Mouse (Mus musculus) CD4-positive, CD25-positive, alpha-beta regulatory T cell, adult 4 months (primary cell): Measurements from ENCODE around the gene Mblac2. TPM values are rescaled to one million over a fixed set of nuclear protein-coding genes. Genes with fewer than 3 reads are reported as not detected.
"Not testable (repeated sequence)": the region's sequence is repeated elsewhere in the genome, so short reads cannot be mapped to it uniquely, and the experiment has no call there.

Experiments used
- ATAC-seq: one replicate; pipeline ENCODE4 v1.8.0; 2017
- polyA plus RNA-seq, 2 experiments: library from polyadenylated mRNA; unstranded; fragments of 100-300 nt; shearing (Covaris generic); gene quantifications; one replicate each; pipeline ENCODE4 v1.2.1; 2017

Mblac2 gene
- polyA plus RNA-seq, result 10 to 100 TPM in 1 of 2 experiments, 1 to 10 TPM in 1; 9.6 to 14.8 TPM

DNA sequence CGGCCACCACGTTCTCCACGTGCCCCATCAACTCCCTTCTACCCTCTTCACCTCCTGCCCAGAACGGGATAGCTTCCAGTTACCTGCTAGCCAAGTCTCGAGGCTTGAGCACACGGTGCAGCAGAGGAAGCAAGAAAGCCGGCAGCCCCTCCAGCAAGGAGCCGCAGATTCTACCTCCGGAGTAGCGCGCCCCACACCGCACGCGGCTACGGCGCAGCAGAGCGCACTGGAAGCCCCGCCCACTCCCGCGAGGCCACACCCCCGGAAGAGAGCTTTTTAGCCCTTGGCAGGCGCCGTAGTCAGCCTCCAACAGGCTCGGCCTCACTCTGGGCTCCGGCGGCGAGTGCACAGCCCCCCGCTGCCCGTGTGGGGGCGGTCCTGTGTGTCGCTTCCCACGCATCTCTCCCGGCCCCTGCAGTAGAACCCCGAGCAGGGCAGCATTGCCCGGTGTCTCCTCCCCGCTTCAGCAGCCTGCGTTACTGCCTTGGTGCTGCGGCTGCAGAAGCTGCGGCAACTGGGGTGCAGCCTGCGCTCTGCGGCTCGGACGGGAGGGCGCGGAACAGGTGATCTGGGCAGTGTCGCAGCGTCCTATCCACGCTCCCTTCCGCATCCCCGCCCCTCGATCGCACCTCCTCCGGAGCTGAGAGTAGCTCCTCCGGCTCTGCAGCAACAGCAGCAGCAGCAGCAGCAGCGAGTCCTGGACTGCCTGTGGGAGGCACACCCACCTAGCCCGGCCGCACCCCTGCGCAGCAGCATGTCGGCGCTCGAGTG lies at the start of gene Mblac2, which contains the start of gene Polr3g:
Gene Mblac2 (plus strand): TSS at position 567 of the 771 bp plus-strand sequence.
Gene Polr3g (minus strand): TSS at position 239 of the 771 bp plus-strand sequence.
- peak; percentile 86 for ATAC-seq

- no peak for ATAC-seq
These were observed 47.4 kb upstream of the Mblac2 start for GRCm38 (mm10) chr13:81663566-81664330.

GRCm38 (mm10) chr13:81664331-81664698 lies 46.8 kb upstream of the Mblac2 start:
- no peak for ATAC-seq

GRCm38 (mm10) chr13:81667713-81668112 lies 43.4 kb upstream of the Mblac2 start:
- ATAC-seq, result no peak

DNA sequence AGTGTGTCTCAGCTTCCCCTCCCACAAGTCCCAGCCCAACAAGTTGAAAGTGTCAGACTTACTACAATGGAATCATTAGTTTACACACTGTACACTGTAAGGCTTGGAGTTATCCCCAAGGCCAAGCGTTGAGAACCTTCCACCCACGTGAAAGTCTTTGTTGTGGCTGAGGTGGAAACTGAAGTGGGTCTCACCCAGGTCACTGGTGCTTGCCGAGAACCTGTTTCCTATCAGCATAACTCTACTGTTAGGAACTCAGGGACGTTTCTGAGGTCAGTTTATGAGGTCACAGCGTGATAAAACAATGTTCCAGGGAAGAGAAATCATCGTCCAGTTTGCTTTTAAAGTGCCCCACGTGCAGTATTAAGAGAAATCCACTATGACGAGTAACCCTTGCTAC lies 35.8 kb upstream of the Mblac2 start:
- no peak for ATAC-seq

DNA sequence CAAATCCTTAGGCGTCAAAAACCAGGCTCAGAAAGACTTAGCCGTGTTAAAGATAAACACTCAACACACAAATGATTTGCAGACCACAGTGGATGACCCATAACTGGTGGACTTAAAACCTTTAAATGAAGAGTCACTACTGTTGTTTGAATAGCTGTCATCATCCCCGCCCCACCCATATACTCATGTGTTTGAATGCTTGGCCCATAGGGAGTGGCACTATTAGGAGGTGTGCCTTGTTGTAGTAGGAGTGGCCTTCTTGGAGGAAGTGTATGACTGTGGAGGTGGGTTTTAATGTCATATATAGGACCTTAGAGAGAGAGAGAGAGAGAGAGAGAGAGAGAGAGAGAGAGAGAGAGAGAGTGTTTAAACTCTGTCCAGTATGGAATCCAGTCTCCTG lies 28.0 kb upstream of the Mblac2 start:
- no peak for ATAC-seq

DNA sequence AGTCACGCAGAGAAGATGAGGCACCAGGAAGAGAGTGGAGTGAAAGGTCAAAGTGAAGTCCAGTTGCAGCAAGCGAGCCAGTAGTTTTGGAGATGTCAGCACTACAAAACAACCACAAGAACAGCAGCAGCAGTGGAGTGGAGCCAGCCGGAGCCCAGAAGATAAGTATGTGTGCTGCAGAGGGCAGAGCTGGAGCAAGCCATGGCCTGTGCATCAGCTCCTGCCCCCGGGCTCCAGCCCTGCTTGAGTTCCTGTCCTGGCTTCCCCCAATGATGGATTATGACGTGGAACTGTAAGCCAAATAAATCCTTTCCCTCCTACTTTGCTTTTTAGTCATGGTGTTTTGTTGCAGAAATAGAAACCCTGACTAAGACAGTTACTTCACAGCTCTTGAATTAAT lies 26.9 kb upstream of the Mblac2 start:
- no peak for ATAC-seq

DNA sequence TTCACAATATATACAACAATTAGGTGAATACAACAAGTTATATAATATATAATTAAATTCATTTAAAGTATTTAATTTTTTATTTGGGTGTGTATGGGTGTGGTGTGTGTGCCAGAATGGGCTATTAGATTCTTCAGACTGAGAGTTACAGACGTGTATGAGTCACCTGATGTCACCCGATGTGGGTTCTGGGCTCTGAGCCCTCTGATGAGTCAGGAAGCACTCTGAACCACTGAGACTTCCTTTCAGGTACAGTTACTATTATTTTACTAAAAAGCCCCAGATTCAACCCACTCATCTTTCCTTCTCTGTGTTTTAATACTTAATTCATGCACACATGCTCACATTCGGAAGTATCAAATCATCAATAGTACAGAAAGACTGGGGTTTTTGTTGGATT lies 26.3 kb upstream of the Mblac2 start:
- peak; percentile 95 for ATAC-seq

- ATAC-seq, result no peak
These were observed 21.6 kb upstream of the Mblac2 start for GRCm38 (mm10) chr13:81689587-81689986.

DNA sequence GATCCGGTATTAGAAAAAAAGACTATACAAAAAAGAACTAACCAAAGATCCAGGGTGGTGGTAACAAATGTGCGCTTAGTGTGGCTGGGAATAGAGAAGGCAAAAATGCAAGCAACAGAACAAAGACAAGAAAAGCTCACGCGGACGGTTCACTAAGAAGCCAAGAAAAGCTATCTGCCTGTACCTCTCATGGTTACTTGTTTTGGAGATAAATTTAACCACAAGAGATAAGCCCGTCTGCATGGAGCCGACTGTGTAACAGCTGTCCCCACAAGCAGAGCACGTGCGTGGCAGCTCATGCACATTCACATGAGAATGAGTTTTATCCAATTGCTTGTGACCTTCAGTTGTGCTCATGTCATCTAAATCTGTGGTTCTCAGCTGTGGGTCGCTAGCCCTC lies 20.7 kb upstream of the Mblac2 start:
- ATAC-seq, result no peak

GRCm38 (mm10) chr13:81691606-81692005 lies 19.5 kb upstream of the Mblac2 start:
- no peak for ATAC-seq

DNA sequence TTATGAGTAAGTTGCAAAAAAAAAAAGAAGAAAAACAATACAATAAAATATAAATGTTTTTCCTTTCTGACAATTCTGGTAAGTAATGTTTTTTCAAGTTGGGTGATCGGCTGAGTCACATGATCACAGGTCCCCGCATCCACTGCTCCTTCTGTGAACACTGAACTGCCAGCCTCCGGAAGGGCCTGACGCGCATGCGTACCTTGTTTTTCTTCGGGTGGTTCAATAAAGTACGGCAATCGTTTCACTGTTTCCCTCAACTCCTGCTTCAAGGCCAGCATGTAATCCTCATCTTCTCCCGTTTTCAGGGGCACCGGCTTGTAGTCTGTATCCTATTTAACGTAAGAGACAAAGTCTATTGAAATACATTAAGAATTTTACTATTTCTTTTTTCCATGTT lies 16.7 kb upstream of the Mblac2 start:
- no peak for ATAC-seq

GRCm38 (mm10) chr13:81703148-81703547 lies 8.0 kb upstream of the Mblac2 start:
- no peak for ATAC-seq

DNA sequence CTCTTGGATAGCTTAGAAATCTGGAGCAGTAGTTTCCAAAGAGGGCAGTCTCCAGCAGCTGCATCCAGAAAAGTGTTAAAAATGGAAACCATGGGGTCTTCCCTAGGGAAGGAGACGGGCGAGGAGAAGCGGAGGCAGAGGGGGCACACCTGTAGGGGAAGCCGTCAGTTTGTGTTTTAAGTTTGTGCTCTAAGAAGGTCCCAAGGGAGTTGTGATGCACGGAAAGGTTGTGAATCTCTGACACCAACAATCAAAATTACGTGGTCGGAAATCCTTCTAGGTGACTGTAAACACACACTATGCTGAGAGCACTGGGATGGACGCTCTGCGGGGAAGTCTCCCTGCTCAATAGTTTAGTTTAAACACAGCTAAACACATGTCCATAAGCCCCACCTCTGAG lies 7.5 kb upstream of the Mblac2 start:
- ATAC-seq, result no peak

GRCm38 (mm10) chr13:81706311-81706710 lies 4.8 kb upstream of the Mblac2 start:
- ATAC-seq, result no peak

- ATAC-seq, result no peak
These were observed 1.3 kb upstream of the Mblac2 start for GRCm38 (mm10) chr13:81709805-81710204.

- ATAC-seq, result peak; percentile 0
These were observed 875 bp upstream of the Mblac2 start for GRCm38 (mm10) chr13:81710266-81710665.

- peak; percentile 2 for ATAC-seq
These were observed 618 bp downstream of the Mblac2 start for GRCm38 (mm10) chr13:81711546-81712371.

DNA sequence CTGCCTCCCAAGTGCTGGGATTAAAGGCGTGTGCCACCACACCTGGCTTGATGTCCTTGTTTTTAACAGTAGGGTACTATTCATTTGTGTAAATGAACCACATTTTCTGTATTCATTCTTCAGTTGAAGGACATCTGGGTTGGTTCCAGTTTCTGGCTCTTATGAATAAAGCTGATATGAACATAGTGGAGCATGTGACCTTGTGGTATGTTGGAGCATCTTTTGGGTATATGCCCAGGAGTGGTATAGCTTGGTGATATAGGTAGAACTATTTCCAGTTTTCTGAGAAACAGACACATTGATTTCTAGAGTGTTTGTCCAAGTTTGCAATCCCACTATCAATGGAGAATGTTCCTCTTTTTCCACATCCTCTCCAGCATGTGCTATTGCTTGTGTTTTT lies 2.8 kb downstream of the Mblac2 start:
- ATAC-seq, result no peak

DNA sequence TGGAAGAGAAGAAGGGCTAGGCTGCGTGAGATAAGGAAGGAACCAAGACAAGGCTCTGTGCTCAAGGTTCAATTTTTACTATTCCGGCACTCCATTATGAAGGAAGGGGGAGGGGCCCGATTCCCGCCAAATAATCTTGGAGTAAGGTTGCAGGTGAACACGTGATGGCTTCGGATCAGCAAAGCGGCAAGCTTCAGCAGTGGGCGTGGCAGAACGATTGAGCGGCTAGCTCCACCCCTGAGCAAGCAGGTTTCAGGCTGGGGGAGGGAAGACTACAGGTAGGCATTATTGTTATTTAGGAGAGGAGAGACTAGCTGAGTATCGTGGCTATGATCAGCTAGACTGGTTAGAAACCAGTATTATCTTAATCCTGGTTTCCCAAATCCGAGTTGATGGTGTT lies 17.0 kb downstream of the Mblac2 start:
- not testable (repeated sequence) for ATAC-seq

- no peak for ATAC-seq
These were observed 18.0 kb downstream of the Mblac2 start for GRCm38 (mm10) chr13:81729102-81729501.

DNA sequence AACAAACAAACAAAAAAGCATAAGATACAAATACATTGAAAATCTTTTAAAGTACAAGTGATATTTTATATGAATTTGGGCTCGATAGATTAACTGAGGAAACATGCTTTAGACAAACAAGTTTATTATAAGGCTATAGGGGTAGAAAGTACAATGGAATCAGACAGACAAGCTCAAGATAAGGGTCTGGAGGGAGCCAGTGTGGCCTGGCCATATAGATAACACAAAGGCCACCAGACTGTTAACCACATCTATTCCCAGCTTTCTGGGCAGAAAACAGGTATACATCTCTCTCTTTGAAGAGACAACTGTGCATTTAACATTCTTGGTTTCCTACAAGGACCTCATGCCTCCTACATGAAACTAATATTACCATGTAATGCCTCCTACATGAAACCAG lies 19.2 kb downstream of the Mblac2 start:
- ATAC-seq, result no peak

GRCm38 (mm10) chr13:81736606-81737005 lies 25.5 kb downstream of the Mblac2 start:
- ATAC-seq, result no peak
